Mouse (Mus musculus) kidney, postnatal 4 days (tissue): ENCODE measurements around the gene Sec63.

Source experiments
- DNase-seq, 2 experiments: peaks; one replicate each; pipeline ENCODE4 v3.0.0; 2021; ENCODE audit warnings: mixed read lengths in 2 of 2

Sec63 gene

GRCm38 (mm10) chr10:42830409-42830808, 69.1 kb downstream of the Sec63 start:
- DNase-seq: no peak

- DNase-seq: peak in 1 of 2 experiments; percentile 30
These were observed 71.4 kb downstream of the Sec63 start for GRCm38 (mm10) chr10:42832677-42833076.

- DNase-seq: no peak
These were observed 72.8 kb downstream of the Sec63 start for GRCm38 (mm10) chr10:42833871-42834727.

GRCm38 (mm10) chr10:42838106-42838505, 76.8 kb downstream of the Sec63 start:
- DNase-seq: no peak

- DNase-seq: no peak
These were observed 77.4 kb downstream of the Sec63 start for GRCm38 (mm10) chr10:42838736-42839135.

- no peak for DNase-seq
These were observed 78.7 kb downstream of the Sec63 start for GRCm38 (mm10) chr10:42840036-42840435.

GRCm38 (mm10) chr10:42841531-42842195, 80.4 kb downstream of the Sec63 start:
- DNase-seq: peak in 1 of 2 experiments; percentile 38

- peak; percentile 89 to 90 for DNase-seq
These were observed 81.1 kb downstream of the Sec63 start for GRCm38 (mm10) chr10:42842358-42842757.

- DNase-seq: no peak
These were observed 82.1 kb downstream of the Sec63 start for GRCm38 (mm10) chr10:42843416-42843815.

GRCm38 (mm10) chr10:42845480-42845879, 84.2 kb downstream of the Sec63 start:
- no peak for DNase-seq

- no peak for DNase-seq
These were observed 87.1 kb downstream of the Sec63 start for GRCm38 (mm10) chr10:42848179-42849080.

GRCm38 (mm10) chr10:42849081-42849400, 87.7 kb downstream of the Sec63 start:
- peak in 1 of 2 experiments; percentile 15 for DNase-seq

- no peak for DNase-seq
These were observed 93.5 kb downstream of the Sec63 start for GRCm38 (mm10) chr10:42854838-42855237.

GRCm38 (mm10) chr10:42855250-42855649, 94.0 kb downstream of the Sec63 start:
- DNase-seq: peak; percentile 69 to 78

GRCm38 (mm10) chr10:42856574-42856973, 95.3 kb downstream of the Sec63 start:
- no peak for DNase-seq

GRCm38 (mm10) chr10:42857021-42857420, 95.7 kb downstream of the Sec63 start:
- DNase-seq: no peak

- DNase-seq: no peak
These were observed 98.5 kb downstream of the Sec63 start for GRCm38 (mm10) chr10:42859781-42860158.

- peak; percentile 23 to 56 for DNase-seq
These were observed 99.0 kb downstream of the Sec63 start, which contains the start of gene Scml4 for GRCm38 (mm10) chr10:42860159-42860911. Gene Scml4, plus strand, starts transcription at chr10:42860370.

- DNase-seq: no peak
These were observed 100.2 kb downstream of the Sec63 start for GRCm38 (mm10) chr10:42861446-42861845.

- peak; percentile 34 to 65 for DNase-seq
These were observed 100.9 kb downstream of the Sec63 start for GRCm38 (mm10) chr10:42862102-42862740.

GRCm38 (mm10) chr10:42862806-42863205, 101.5 kb downstream of the Sec63 start:
- no peak for DNase-seq
